Mouse (Mus musculus) kidney, postnatal 14 days (tissue): ENCODE results near the gene Kpna2.
"Not testable (repeated sequence)": the region's sequence is repeated elsewhere in the genome, so short reads cannot be mapped to it uniquely, and the experiment has no call there.

Experiments used
- DNase-seq: peaks from one replicate; pipeline ENCODE4 v3.0.0; 2022; ENCODE audit warnings: mixed read lengths

The Kpna2 gene

GRCm38 (mm10) chr11:107017339-107017886 is 18.1 kb upstream of the Kpna2 start:
- no peak for DNase-seq

GRCm38 (mm10) chr11:107016893-107017292 is 17.6 kb upstream of the Kpna2 start:
- DNase-seq, result peak; percentile 69

- not testable (repeated sequence) for DNase-seq
Observed at GRCm38 (mm10) chr11:107015535-107016187, 16.3 kb upstream of the Kpna2 start.

- no peak for DNase-seq
Observed at GRCm38 (mm10) chr11:107014597-107015309, 15.4 kb upstream of the Kpna2 start.

- no peak for DNase-seq
Observed at GRCm38 (mm10) chr11:107014020-107014585, 14.8 kb upstream of the Kpna2 start.

- DNase-seq, result peak; percentile 99
Observed at GRCm38 (mm10) chr11:107012324-107013017, 13.1 kb upstream of the Kpna2 start.

- no peak for DNase-seq
Observed at GRCm38 (mm10) chr11:107011669-107012323, 12.5 kb upstream of the Kpna2 start.

GRCm38 (mm10) chr11:107011171-107011570 is 11.8 kb upstream of the Kpna2 start:
- DNase-seq, result no peak

- no peak for DNase-seq
Observed at GRCm38 (mm10) chr11:107010447-107010846, 11.1 kb upstream of the Kpna2 start.

- peak; percentile 32 for DNase-seq
Observed at GRCm38 (mm10) chr11:107005538-107005937, 6.2 kb upstream of the Kpna2 start.

- DNase-seq, result peak; percentile 62
Observed at GRCm38 (mm10) chr11:107001760-107002675, 2.7 kb upstream of the Kpna2 start.

- DNase-seq, result no peak
Observed at GRCm38 (mm10) chr11:106999949-107000513, 690 bp upstream of the Kpna2 start.

GRCm38 (mm10) chr11:106998651-106999150 is 640 bp downstream of the Kpna2 start:
- peak; percentile 18 for DNase-seq

GRCm38 (mm10) chr11:106997976-106998375 is 1.4 kb downstream of the Kpna2 start:
- no peak for DNase-seq

GRCm38 (mm10) chr11:106996492-106996891 is 2.8 kb downstream of the Kpna2 start:
- not testable (repeated sequence) for DNase-seq

GRCm38 (mm10) chr11:106994246-106995085 is 4.9 kb downstream of the Kpna2 start:
- no peak for DNase-seq

GRCm38 (mm10) chr11:106987384-106987783 is 12.0 kb downstream of the Kpna2 start:
- no peak for DNase-seq

- DNase-seq, result not testable (repeated sequence)
Observed at GRCm38 (mm10) chr11:106985979-106986604, 13.2 kb downstream of the Kpna2 start.

GRCm38 (mm10) chr11:106982351-106982750 is 17.0 kb downstream of the Kpna2 start:
- peak; percentile 21 for DNase-seq
